Mouse (Mus musculus) MEL (cell line): Measurements from ENCODE around the gene Vmn1r231. TPM values are rescaled to one million over a fixed set of nuclear protein-coding genes. Genes with fewer than 3 reads are reported as not detected.

Source experiments
- DNase-seq: peaks from one replicate; pipeline ENCODE4 v3.0.0; 2011; ENCODE audit warnings: low read depth, low spot score
- H3K27ac ChIP-seq: 2 replicates; pipeline ENCODE4 v1.5.1; 2012; ENCODE audit warnings: low read depth, mild to moderate bottlenecking, control low read depth, low read length, moderate library complexity; ENCODE audit not compliant: control insufficient read depth
- H3K27me3 ChIP-seq, 2 experiments: fragments of 150-350 bp in 1 of 2; sonication (generic) in 1 of 2; 2 replicates each; pipeline ENCODE4 v1.6.1; 2012; ENCODE audit warnings: low read length in 2 of 2, mild to moderate bottlenecking in 2 of 2, improper control_type of control experiment in 1 of 2, moderate library complexity in 1 of 2; ENCODE audit not compliant: insufficient read depth in 2 of 2, control insufficient read depth in 1 of 2
- H3K36me3 ChIP-seq, 2 experiments: 2 replicates each; pipeline ENCODE4 v1.6.1; 2012 to 2014; ENCODE audit warnings: low read length in 2 of 2, improper control_type of control experiment in 1 of 2, inconsistent platforms in 1 of 2, mild to moderate bottlenecking in 1 of 2; ENCODE audit not compliant: insufficient read depth in 2 of 2, control insufficient read depth in 1 of 2
- H3K4me1 ChIP-seq, 2 experiments: fragments of 150-350 bp in 1 of 2; sonication (generic) in 1 of 2; 2 replicates each; pipeline ENCODE4 v1.6.1; 2012; ENCODE audit warnings: low read length in 2 of 2, improper control_type of control experiment in 1 of 2, mild to moderate bottlenecking in 1 of 2; ENCODE audit not compliant: insufficient read depth in 2 of 2, control insufficient read depth in 1 of 2
- H3K4me3 ChIP-seq, 2 experiments: fragments of 150-350 bp in 1 of 2; sonication (generic) in 1 of 2; 2 replicates each; pipeline ENCODE4 v1.5.1; 2012; ENCODE audit warnings: low read depth in 2 of 2, low read length in 2 of 2, mild to moderate bottlenecking in 2 of 2, moderate library complexity in 2 of 2, control low read depth in 1 of 2, improper control_type of control experiment in 1 of 2; ENCODE audit not compliant: control insufficient read depth in 1 of 2, insufficient read depth in 1 of 2
- H3K79me2 ChIP-seq: 2 replicates; pipeline ENCODE4 v1.6.1; 2012; ENCODE audit warnings: mild to moderate bottlenecking, low read length, moderate library complexity; ENCODE audit not compliant: control insufficient read depth, poor library complexity, insufficient read depth
- H3K9ac ChIP-seq: 2 replicates; pipeline ENCODE4 v1.6.1; 2012; ENCODE audit warnings: low read depth, mild to moderate bottlenecking, control low read depth, low read length, moderate library complexity; ENCODE audit not compliant: control insufficient read depth, poor library complexity, severe bottlenecking
- H3K9me3 ChIP-seq: fragments of 150-350 bp; sonication (generic); replicated peaks from 2 replicates; pipeline ENCODE4 v1.6.1; 2012; ENCODE audit warnings: mild to moderate bottlenecking, low read length, improper control_type of control experiment, moderate library complexity; ENCODE audit not compliant: insufficient read depth
- CHD1 ChIP-seq: IDR thresholded peaks from 2 replicates; pipeline ENCODE4 v1.6.1; 2012; ENCODE audit warnings: low read depth, mild to moderate bottlenecking, inconsistent platforms, low read length, improper control_type of control experiment
- CHD2 ChIP-seq: IDR thresholded peaks from 2 replicates; pipeline ENCODE4 v1.6.1; 2011; ENCODE audit warnings: low read length, improper control_type of control experiment
- CTCF ChIP-seq, 3 experiments: IDR thresholded peaks in 2 of 3; conservative IDR thresholded peaks in 1 of 3; 2 replicates each; pipeline ENCODE4 v1.5.1; 2011 to 2012; ENCODE audit warnings: low read length in 3 of 3, low read depth in 2 of 3, mild to moderate bottlenecking in 2 of 3, improper control_type of control experiment in 1 of 3, inconsistent platforms in 1 of 3, mixed read lengths in 1 of 3, moderate library complexity in 1 of 3; ENCODE audit not compliant: control insufficient read depth in 1 of 3, insufficient read depth in 1 of 3, poor library complexity in 1 of 3, severe bottlenecking in 1 of 3
- EP300 ChIP-seq, 2 experiments: IDR thresholded peaks; 2 replicates each; pipeline ENCODE4 v1.6.1; 2011; ENCODE audit warnings: improper control_type of control experiment in 2 of 2, low read length in 2 of 2, low read depth in 1 of 2, mild to moderate bottlenecking in 1 of 2
- ETS1 ChIP-seq: IDR thresholded peaks from 2 replicates; pipeline ENCODE4 v1.6.1; 2012; ENCODE audit warnings: low read depth, mild to moderate bottlenecking, inconsistent platforms, low read length, improper control_type of control experiment, moderate library complexity
- GATA1 ChIP-seq: IDR thresholded peaks from 2 replicates; pipeline ENCODE4 v1.6.1; 2011; ENCODE audit warnings: low read depth, low read length, improper control_type of control experiment
- JUND ChIP-seq: IDR thresholded peaks from 2 replicates; pipeline ENCODE4 v1.6.1; 2011; ENCODE audit warnings: low read depth, mild to moderate bottlenecking, improper control_type of control experiment, low read length
- KAT2A ChIP-seq: conservative IDR thresholded peaks from 2 replicates; pipeline ENCODE4 v1.6.1; 2012; ENCODE audit warnings: low read depth, low read length, improper control_type of control experiment, inconsistent platforms
- MAFK ChIP-seq: IDR thresholded peaks from 2 replicates; pipeline ENCODE4 v1.6.1; 2011; ENCODE audit warnings: low read depth, mild to moderate bottlenecking, low read length, improper control_type of control experiment, borderline replicate concordance
- MEF2A ChIP-seq: IDR thresholded peaks from 2 replicates; pipeline ENCODE4 v1.6.1; 2014; ENCODE audit warnings: low read depth, mild to moderate bottlenecking, inconsistent platforms, low read length, improper control_type of control experiment; ENCODE audit not compliant: poor library complexity, insufficient replicate concordance, severe bottlenecking; ENCODE audit errors: extremely low read depth
- MXI1 ChIP-seq: IDR thresholded peaks from 2 replicates; pipeline ENCODE4 v1.6.1; 2011; ENCODE audit warnings: mild to moderate bottlenecking, low read depth, low read length, improper control_type of control experiment
- MYC ChIP-seq: IDR thresholded peaks from 2 replicates; pipeline ENCODE4 v1.6.1; 2011; ENCODE audit warnings: low read depth, mild to moderate bottlenecking, low read length, improper control_type of control experiment, moderate library complexity
- NRF1 ChIP-seq: IDR thresholded peaks from 2 replicates; pipeline ENCODE4 v1.6.1; 2014; ENCODE audit warnings: low read depth, mild to moderate bottlenecking, inconsistent platforms, low read length, improper control_type of control experiment, moderate library complexity; ENCODE audit not compliant: poor library complexity, insufficient read depth, severe bottlenecking
- POLR2AphosphoS5 ChIP-seq: IDR thresholded peaks from 2 replicates; pipeline ENCODE4 v1.6.1; 2012; ENCODE audit warnings: low read depth, borderline replicate concordance, mild to moderate bottlenecking, inconsistent platforms, low read length, moderate library complexity, mixed read lengths
- RAD21 ChIP-seq: IDR thresholded peaks from 2 replicates; pipeline ENCODE4 v1.6.1; 2011; ENCODE audit warnings: mild to moderate bottlenecking, low read depth, low read length, improper control_type of control experiment
- RCOR1 ChIP-seq: IDR thresholded peaks from 2 replicates; pipeline ENCODE4 v1.6.1; 2012; ENCODE audit warnings: low read depth, mild to moderate bottlenecking, inconsistent platforms, low read length, improper control_type of control experiment
- SMC3 ChIP-seq: IDR thresholded peaks from 2 replicates; pipeline ENCODE4 v1.6.1; 2011; ENCODE audit warnings: low read depth, low read length, improper control_type of control experiment
- TAL1 ChIP-seq: IDR thresholded peaks from 2 replicates; pipeline ENCODE4 v1.6.1; 2012; ENCODE audit warnings: mild to moderate bottlenecking, inconsistent platforms, low read length, moderate library complexity, mixed read lengths
- TBP ChIP-seq: IDR thresholded peaks from 2 replicates; pipeline ENCODE4 v1.8.0; 2011; ENCODE audit warnings: low read depth, low read length, improper control_type of control experiment
- TCF12 ChIP-seq: IDR thresholded peaks from 2 replicates; pipeline ENCODE4 v1.6.1; 2014; ENCODE audit warnings: low read depth, mild to moderate bottlenecking, inconsistent platforms, low read length, improper control_type of control experiment, moderate library complexity
- USF2 ChIP-seq, 2 experiments: IDR thresholded peaks; 2 replicates each; pipeline ENCODE4 v1.6.1; 2011 to 2012; ENCODE audit warnings: improper control_type of control experiment in 2 of 2, low read length in 2 of 2, borderline replicate concordance in 1 of 2, inconsistent platforms in 1 of 2, low read depth in 1 of 2, mild to moderate bottlenecking in 1 of 2; ENCODE audit not compliant: insufficient read depth in 1 of 2
- ZKSCAN1 ChIP-seq: IDR thresholded peaks from 2 replicates; pipeline ENCODE4 v1.6.1; 2012; ENCODE audit warnings: low read depth, mild to moderate bottlenecking, inconsistent platforms, low read length, improper control_type of control experiment, moderate library complexity
- polyA plus RNA-seq, 2 experiments: library from polyadenylated mRNA; stranded (reverse) in 1 of 2; unstranded in 1 of 2; fragments of >175 nt in 1 of 2; fragments of >200 nt in 1 of 2; gene quantifications; 2 replicates each; pipeline versions ENCODE4 v1.2.1 to v1.2.4; 2012; ENCODE audit warnings: low replicate concordance in 2 of 2, low read depth in 1 of 2; ENCODE audit not compliant: insufficient read length in 2 of 2, insufficient read depth in 1 of 2, missing spikeins in 1 of 2
- total RNA-seq: library from RNA; depleted of rRNA; stranded (reverse); fragments of 300-350 nt; gene quantifications from 2 replicates; pipeline ENCODE4 v1.2.3, GENCODE M21; 2012; rRNA removed

Gene Vmn1r231
- total RNA-seq: not detected in 2 replicates
- polyA plus RNA-seq: not detected

GRCm38 (mm10) chr17:20904991-20905390, at the start of gene Vmn1r231:
TSS of gene Vmn1r231 (minus strand) at chr17:20905091.
- Histone ChIP-seq H3K79me2 (no peaks in the 10 kb centered on the region), H3K27me3 (no peaks in the 10 kb centered on the region), H3K9ac (no peak within 1 kb of the TSS), H3K36me3 (no peaks in the 10 kb centered on the region), H3K9me3 (no peaks in the 10 kb centered on the region), H3K27ac (no peak within 1 kb of the TSS), H3K4me3 (no peak within 1 kb of the TSS), H3K4me1 (no peaks in the 10 kb centered on the region)
- DNase-seq: no peak
- no peak for TF ChIP-seq NRF1
- no peak for TF ChIP-seq TCF12
- TF ChIP-seq CTCF (IDR thresholded peaks at IDR 0.05 in 2 of 3, conservative IDR thresholded peaks at IDR 0.05 in 1 of 3; ENCODE audit: control insufficient read depth in 1 of 3, insufficient read depth in 1 of 3, low read depth in 2 of 3, low read length in 3 of 3, poor library complexity in 1 of 3, severe bottlenecking in 1 of 3): no peak
- TF ChIP-seq USF2 (IDR thresholded peaks at IDR 0.05; ENCODE audit: borderline replicate concordance in 1 of 2, insufficient read depth in 1 of 2, low read depth in 1 of 2, low read length in 2 of 2): no peak
- no peak for TF ChIP-seq MAFK
- TF ChIP-seq TAL1: no peak
- no peak for TF ChIP-seq CHD1
- no peak for TF ChIP-seq EP300 (IDR thresholded peaks at IDR 0.05; ENCODE audit: low read depth in 1 of 2, low read length in 2 of 2)
- no peak for TF ChIP-seq CHD2
- TF ChIP-seq SMC3: no peak
- TF ChIP-seq MXI1: no peak
- TF ChIP-seq RAD21: no peak
- TF ChIP-seq KAT2A: no peak
- TF ChIP-seq JUND: no peak
- no peak for TF ChIP-seq ZKSCAN1
- TF ChIP-seq MYC: no peak
- TF ChIP-seq ETS1: no peak
- no peak for TF ChIP-seq RCOR1
- TF ChIP-seq GATA1: no peak

- peak; percentile 11 for DNase-seq
- H3K36me3 ChIP-seq: peaks cover 8 to 18% of the 10 kb centered on the region in 2 experiments
- H3K9me3 ChIP-seq: no peaks in the 10 kb centered on the region; the same call in 1 of the 2 replicates
- peaks cover 4 to 11% of the 10 kb centered on the region in 2 experiments for H3K4me1 ChIP-seq
- H3K27ac ChIP-seq: no peak overlapping the region
- H3K79me2 ChIP-seq: peaks cover 48% of the 10 kb centered on the region
- no peak for TF ChIP-seq GATA1
- TF ChIP-seq EP300 (IDR thresholded peaks at IDR 0.05; ENCODE audit: low read depth in 1 of 2, low read length in 2 of 2): no peak
- no peak for TF ChIP-seq TBP
- no peak for TF ChIP-seq TCF12
- no peak for TF ChIP-seq POLR2AphosphoS5
- no peak for TF ChIP-seq MEF2A
- H3K9ac ChIP-seq: peak overlapping the region; percentile 89
- peak overlapping the region; percentile 80 to 90 for H3K4me3 ChIP-seq
- H3K27me3 ChIP-seq: no peaks in the 10 kb centered on the region
These were observed 41.7 kb upstream of the Vmn1r231 start for GRCm38 (mm10) chr17:20946636-20947035.
